Mouse (Mus musculus) testis, adult 2 months (tissue): ENCODE results near the gene Arid5b.

Experiments used
- CTCF ChIP-seq: fragments of 200-500 bp; IDR thresholded peaks from 2 replicates; pipeline ENCODE4 v1.5.1; 2012; ENCODE audit warnings: low read depth, mild to moderate bottlenecking, inconsistent platforms, low read length, moderate library complexity; ENCODE audit not compliant: control insufficient read depth, insufficient read depth, insufficient replicate concordance
- POLR2A ChIP-seq: fragments of 200-500 bp; IDR thresholded peaks from 2 replicates; pipeline ENCODE4 v1.6.1; 2012; ENCODE audit warnings: low read depth, mild to moderate bottlenecking, inconsistent platforms, low read length, moderate library complexity; ENCODE audit not compliant: control insufficient read depth

DNA sequence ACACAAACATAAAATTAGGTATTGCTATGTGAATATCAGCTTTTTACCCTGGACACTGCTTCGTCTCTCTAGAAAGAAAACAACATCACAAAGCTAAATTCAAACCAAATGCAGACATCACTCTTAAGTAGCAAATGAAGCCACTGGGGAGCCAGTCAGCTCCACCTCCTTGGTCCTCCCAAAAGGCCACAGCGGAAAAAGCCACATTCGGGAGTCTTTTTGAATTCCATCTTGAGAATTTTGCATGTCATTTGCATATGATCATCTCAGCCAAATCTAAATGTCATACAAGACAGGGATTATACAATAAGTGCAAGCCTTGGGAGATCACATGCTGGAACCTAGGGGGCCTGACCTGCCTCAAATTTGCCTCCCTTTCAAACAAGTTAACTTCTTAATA, 85.0 kb downstream of the Arid5b start:
- no peak for TF ChIP-seq POLR2A
- no peak for TF ChIP-seq CTCF
